Mouse (Mus musculus) liver, postnatal 0 days (tissue): Measurements from ENCODE around the gene Rmdn2.

Experiments
- CTCF ChIP-seq: sonication (generic); IDR thresholded peaks from 2 replicates; pipeline ENCODE4 v1.5.1; 2016; ENCODE audit warnings: antibody characterized with exemption, low read depth
- EP300 ChIP-seq: IDR thresholded peaks from 2 replicates; pipeline ENCODE4 v1.6.1; 2016; ENCODE audit warnings: antibody characterized with exemption, low read depth, mild to moderate bottlenecking

- TF ChIP-seq CTCF (no peak), EP300 (no peak)
Observed at GRCm38 (mm10) chr17:79649893-79650292, 38.2 kb downstream of the Rmdn2 start.
